Mouse (Mus musculus) testis, adult 2 months (tissue): ENCODE results near the gene Gna15.

Source experiments
- CTCF ChIP-seq: fragments of 200-500 bp; IDR thresholded peaks from 2 replicates; pipeline ENCODE4 v1.5.1; 2012; ENCODE audit warnings: low read depth, mild to moderate bottlenecking, inconsistent platforms, low read length, moderate library complexity; ENCODE audit not compliant: control insufficient read depth, insufficient read depth, insufficient replicate concordance
- POLR2A ChIP-seq: fragments of 200-500 bp; IDR thresholded peaks from 2 replicates; pipeline ENCODE4 v1.6.1; 2012; ENCODE audit warnings: low read depth, mild to moderate bottlenecking, inconsistent platforms, low read length, moderate library complexity; ENCODE audit not compliant: control insufficient read depth

DNA sequence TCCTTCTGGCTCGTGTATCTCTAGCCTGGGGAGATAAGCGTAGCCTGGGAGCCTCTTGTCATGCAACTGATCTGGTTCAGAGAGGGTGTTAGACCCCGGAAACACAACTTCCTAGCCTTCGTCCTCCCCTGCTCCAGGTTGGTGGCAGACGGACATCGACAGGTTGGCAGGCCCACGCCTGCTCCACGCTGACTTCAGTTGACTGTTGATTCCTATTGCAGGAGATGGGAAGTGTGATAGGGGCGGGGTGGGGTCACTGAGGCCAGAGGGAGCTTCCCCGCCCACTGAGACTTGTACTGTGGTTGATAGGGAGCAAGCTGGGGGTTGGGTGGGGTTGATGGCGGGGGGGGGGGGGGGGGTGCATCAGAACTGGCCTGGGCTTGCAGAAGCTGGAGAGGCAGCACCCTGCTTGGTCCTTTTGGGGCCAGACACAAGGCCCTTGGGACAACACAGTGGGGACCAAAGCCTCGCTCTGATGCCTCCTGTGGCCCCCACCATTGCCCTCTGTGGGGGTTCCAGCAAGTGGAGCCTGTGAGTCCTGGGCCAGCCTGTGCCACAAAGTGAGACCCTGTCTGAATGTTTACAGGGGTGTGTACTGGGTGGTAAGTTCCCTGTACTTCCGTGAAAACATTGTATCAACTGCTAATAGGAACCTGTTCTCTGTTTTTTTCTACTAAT is 1.1 kb upstream of the Gna15 start:
- TF ChIP-seq CTCF (no peak), POLR2A (no peak)
